In the genomic region with DNA sequence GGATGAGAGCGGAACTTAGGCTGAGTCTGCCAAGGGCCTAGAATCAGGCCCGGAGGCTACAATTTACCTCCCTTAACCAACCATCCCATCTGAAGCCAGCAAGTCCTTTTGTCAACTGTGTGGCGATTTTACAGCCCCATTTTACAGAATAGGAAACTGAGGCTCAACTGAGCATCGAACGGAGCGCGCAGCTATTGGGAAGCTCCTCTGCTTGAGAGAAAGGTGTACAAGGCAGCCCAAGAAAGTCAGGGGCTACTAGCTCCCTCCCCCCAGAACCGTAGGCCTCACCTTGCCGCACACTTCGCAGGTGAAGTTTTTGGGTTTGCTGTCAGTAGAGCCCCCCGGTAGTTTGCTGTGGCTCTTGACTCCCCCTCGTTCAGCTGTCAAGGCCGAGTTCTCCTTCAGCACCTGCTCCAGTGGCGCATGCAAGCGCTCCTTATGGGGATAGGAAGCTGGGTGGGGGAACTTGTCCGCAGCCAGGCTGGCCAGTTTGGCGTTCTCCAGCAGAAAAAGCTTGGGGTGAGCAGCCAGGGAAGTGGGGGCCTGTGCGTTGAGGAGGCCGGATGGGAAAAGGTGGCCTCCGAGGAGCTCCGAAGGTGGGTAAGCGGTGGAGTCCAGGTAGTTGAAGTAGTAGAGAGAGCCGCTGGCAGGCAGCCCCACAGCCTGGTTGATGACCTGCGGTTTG, we compare ENCODE assay signal across 10 mouse cellular contexts. TPM values are rescaled to one million over a fixed set of nuclear protein-coding genes. Genes with fewer than 3 reads are reported as not detected.
DNase-seq lines count a peak whose midpoint lies in the region; ATAC-seq lines count a peak whose summit lies in the region.
"Had no signal": no experiment of that assay in that cellular context is flagged by ENCODE, and none has a peak within 500 bp of the region (broad histone marks: within the 10 kb centered on the region; RNA-seq: fewer than 3 reads in every experiment).

No protein-coding gene starts in this region.

- peak overlapping the region; percentile 18; the same call in 1 of the 2 replicates for H3K4me3 ChIP-seq in hindbrain, embryonic 12.5 days
- no peak overlapping the region; the same call in none of the 2 replicates for H3K4me3 ChIP-seq in hindbrain, embryonic 16.5 days (ENCODE audit: low read length)
- H3K4me3 ChIP-seq in forebrain, embryonic 11.5 days (ENCODE audit: low read depth, low read length): peak overlapping the region; percentile 60
- H3K4me3 ChIP-seq in midbrain, embryonic 11.5 days (ENCODE audit: low read depth, low read length): peak overlapping the region; percentile 21
- H3K4me3 ChIP-seq: megakaryocyte, embryonic 14.5 days had no signal

- H3K9ac ChIP-seq in hindbrain, embryonic 12.5 days: no peak overlapping the region
- no peak overlapping the region; the same call in 1 of the 2 replicates for H3K9ac ChIP-seq in hindbrain, embryonic 16.5 days (ENCODE audit: low read depth, low read length)
- H3K9ac ChIP-seq in forebrain, embryonic 11.5 days (ENCODE audit: low read length): peak overlapping the region; percentile 91
- no peak overlapping the region for H3K9ac ChIP-seq in midbrain, embryonic 11.5 days (ENCODE audit: low read length)

- 3% methylated on average over 24 of the region's 24 CpGs for WGBS in hindbrain, embryonic 12.5 days
- 4% methylated on average over 24 of the region's 24 CpGs for WGBS in hindbrain, embryonic 16.5 days
- WGBS in forebrain, embryonic 11.5 days: 3% methylated on average over 24 of the region's 24 CpGs
- WGBS in midbrain, embryonic 11.5 days: 2% methylated on average over 24 of the region's 24 CpGs

- no peaks in the 10 kb centered on the region for H3K9me3 ChIP-seq in hindbrain, embryonic 12.5 days (replicated peaks)
- H3K9me3 ChIP-seq in hindbrain, embryonic 16.5 days (ENCODE audit: control insufficient read depth, low read length): no peaks in the 10 kb centered on the region
- no peaks in the 10 kb centered on the region for H3K9me3 ChIP-seq in forebrain, embryonic 11.5 days (ENCODE audit: control insufficient read depth, low read length)
- H3K9me3 ChIP-seq in midbrain, embryonic 11.5 days (ENCODE audit: control insufficient read depth, low read length): no peaks in the 10 kb centered on the region
- H3K9me3 ChIP-seq: megakaryocyte, embryonic 14.5 days had no signal

- peak; percentile 45 for DNase-seq in R1 (ENCODE audit: low read depth, low spot score)
- no peak for DNase-seq in forebrain, embryonic 11.5 days (ENCODE audit: low spot score)
- DNase-seq in midbrain, embryonic 11.5 days (ENCODE audit: low spot score, missing footprints): peak; percentile 94
- DNase-seq in thymus, postnatal 0 days (ENCODE audit: low spot score): no peak
- no peak for DNase-seq in gastrocnemius, adult 18-20 months (ENCODE audit: low spot score)
- no peak for DNase-seq in cerebellum, adult 9-11 months

- no peak overlapping the region for H3K27ac ChIP-seq in hindbrain, embryonic 12.5 days
- no peak overlapping the region for H3K27ac ChIP-seq in hindbrain, embryonic 16.5 days (ENCODE audit: low read depth, low read length)
- peak overlapping the region; percentile 97 for H3K27ac ChIP-seq in forebrain, embryonic 11.5 days (ENCODE audit: low read depth, low read length)
- no peak overlapping the region for H3K27ac ChIP-seq in midbrain, embryonic 11.5 days (ENCODE audit: low read depth, low read length)

- H3K27me3 ChIP-seq in hindbrain, embryonic 12.5 days: peaks cover 99% of the 10 kb centered on the region
- H3K27me3 ChIP-seq in hindbrain, embryonic 16.5 days (replicated peaks; ENCODE audit: control insufficient read depth, insufficient read depth, low read length): peaks cover 54% of the 10 kb centered on the region
- peaks cover 54% of the 10 kb centered on the region for H3K27me3 ChIP-seq in forebrain, embryonic 11.5 days (ENCODE audit: control insufficient read depth, insufficient read depth, low read length)
- H3K27me3 ChIP-seq in midbrain, embryonic 11.5 days (ENCODE audit: control insufficient read depth, insufficient read depth, low read length): peaks cover 100% of the 10 kb centered on the region

- no peak for ATAC-seq in hindbrain, embryonic 12.5 days (ENCODE audit: low FRiP score)
- ATAC-seq in hindbrain, embryonic 16.5 days: no peak
- ATAC-seq in forebrain, embryonic 11.5 days (replicated peaks; ENCODE audit: low FRiP score): no peak
- no peak for ATAC-seq in midbrain, embryonic 11.5 days (ENCODE audit: low FRiP score)

- H3K4me2 ChIP-seq in hindbrain, embryonic 12.5 days (replicated peaks): peak overlapping the region; percentile 25; the same call in 1 of the 2 replicates
- no peak overlapping the region for H3K4me2 ChIP-seq in hindbrain, embryonic 16.5 days (ENCODE audit: low read length)
- peak overlapping the region; percentile 60 for H3K4me2 ChIP-seq in forebrain, embryonic 11.5 days (ENCODE audit: low read depth, low read length, severe bottlenecking)
- H3K4me2 ChIP-seq in midbrain, embryonic 11.5 days: 0 out of 2 replicates have a peak overlapping the region, but pooled peaks have one; percentile 19

- H3K4me1 ChIP-seq in hindbrain, embryonic 12.5 days: peaks cover 26% of the 10 kb centered on the region
- H3K4me1 ChIP-seq in hindbrain, embryonic 16.5 days (ENCODE audit: control insufficient read depth, insufficient read depth, low read depth, low read length): peaks cover 12% of the 10 kb centered on the region
- peaks cover 24% of the 10 kb centered on the region; the same call in 1 of the 2 replicates for H3K4me1 ChIP-seq in forebrain, embryonic 11.5 days (replicated peaks; ENCODE audit: control insufficient read depth, insufficient read depth, low read length)
- peaks cover 15% of the 10 kb centered on the region for H3K4me1 ChIP-seq in midbrain, embryonic 11.5 days (ENCODE audit: control insufficient read depth, insufficient read depth, low read length)

- no peaks in the 10 kb centered on the region for H3K36me3 ChIP-seq in hindbrain, embryonic 12.5 days
- no peaks in the 10 kb centered on the region for H3K36me3 ChIP-seq in hindbrain, embryonic 16.5 days (ENCODE audit: control insufficient read depth, insufficient read depth, low read length)
- no peaks in the 10 kb centered on the region for H3K36me3 ChIP-seq in forebrain, embryonic 11.5 days (ENCODE audit: control insufficient read depth, insufficient read depth, low read length)
- no peaks in the 10 kb centered on the region for H3K36me3 ChIP-seq in midbrain, embryonic 11.5 days (ENCODE audit: control insufficient read depth, insufficient read depth, low read length)

RNA-seq across cellular contexts. Expression of gene Fezf2, which starts 3.8 kb away (rescaled TPM):
- polyA plus RNA-seq in hindbrain, embryonic 12.5 days (2016; fragmentation: Nextera tagmentation; extraction: Ambion mirVana): 0.31 and 0.63 TPM in 2 replicates
- 0.06 and 2.3 TPM in 2 replicates for polyA plus RNA-seq in hindbrain, embryonic 16.5 days (2015; fragmentation: Nextera tagmentation; extraction: Ambion mirVana)
- polyA plus RNA-seq in forebrain, embryonic 11.5 days (2014; fragmentation: Nextera tagmentation; extraction: Ambion mirVana): 47.5 and 51.5 TPM in 2 replicates
- polyA plus RNA-seq in midbrain, embryonic 11.5 days (2014; fragmentation: Nextera tagmentation; extraction: Ambion mirVana): 3.1 and 3.8 TPM in 2 replicates
- polyA plus RNA-seq in thymus, postnatal 0 days (2015; fragmentation: Nextera tagmentation; extraction: Ambion mirVana): 5.4 and 6.7 TPM in 2 replicates
- not detected for total RNA-seq in gastrocnemius, adult 18-20 months (2021)
- total RNA-seq: MEL had no signal

Comparison
In these comparisons a context has a peak if more than half of its experiments do, and no peak if none do; other contexts are left out.
1. DNase-seq: peak in R1 (single experiment) and midbrain, embryonic 11.5 days (single experiment); none in forebrain, embryonic 11.5 days (single experiment), thymus, postnatal 0 days (single experiment), gastrocnemius, adult 18-20 months (single experiment) and cerebellum, adult 9-11 months (single experiment).